Mouse (Mus musculus) myocyte (in vitro differentiated cells): ENCODE data around the gene Olfr812. TPM values are rescaled to one million over a fixed set of nuclear protein-coding genes. Genes with fewer than 3 reads are reported as not detected.

Source experiments
- H3K27me3 ChIP-seq: one replicate; pipeline ENCODE4 v1.6.1; 2011; ENCODE audit not compliant: control insufficient read depth, insufficient read depth, insufficient read length
- H3K36me3 ChIP-seq: one replicate; pipeline ENCODE4 v1.6.1; 2011; ENCODE audit not compliant: control insufficient read depth, insufficient read depth
- H3K4me2 ChIP-seq: one replicate; pipeline ENCODE4 v1.6.1; 2011; ENCODE audit warnings: low read depth, control low read depth
- H3K4me3 ChIP-seq: one replicate; pipeline ENCODE4 v1.5.1; 2011; ENCODE audit warnings: mild to moderate bottlenecking, control low read depth, moderate library complexity
- H3K79me2 ChIP-seq: one replicate; pipeline ENCODE4 v1.6.1; 2011; ENCODE audit not compliant: control insufficient read depth, insufficient read depth
- H3ac ChIP-seq: one replicate; pipeline ENCODE4 v1.6.1; 2011; ENCODE audit not compliant: control insufficient read depth, insufficient read length
- CEBPB ChIP-seq: IDR thresholded peaks from 2 replicates; pipeline ENCODE4 v1.6.1; 2011; ENCODE audit warnings: mild to moderate bottlenecking, moderate library complexity; ENCODE audit not compliant: poor library complexity, insufficient read depth, severe bottlenecking
- E2F4 ChIP-seq: IDR thresholded peaks from one replicate; pipeline ENCODE4 v1.6.1; 2011; ENCODE audit warnings: mild to moderate bottlenecking, control low read depth, moderate library complexity; ENCODE audit not compliant: insufficient read depth
- MAX ChIP-seq: IDR thresholded peaks from one replicate; pipeline ENCODE4 v1.6.1; 2011; ENCODE audit warnings: low read depth, mild to moderate bottlenecking, control low read depth
- MYOD1 ChIP-seq, 3 experiments: IDR thresholded peaks; one replicate each; pipeline ENCODE4 v1.6.1; 2011; ENCODE audit warnings: control low read depth in 2 of 3, low read depth in 2 of 3, mild to moderate bottlenecking in 2 of 3, moderate library complexity in 1 of 3; ENCODE audit not compliant: insufficient read length in 2 of 3, control insufficient read depth in 1 of 3
- MYOG ChIP-seq, 3 experiments: IDR thresholded peaks; one replicate each; pipeline ENCODE4 v1.6.1; 2011; ENCODE audit warnings: control low read depth in 2 of 3, low read depth in 2 of 3, mild to moderate bottlenecking in 2 of 3; ENCODE audit not compliant: insufficient read length in 2 of 3, control insufficient read depth in 1 of 3, insufficient read depth in 1 of 3
- POLR2A ChIP-seq: IDR thresholded peaks from one replicate; pipeline ENCODE4 v1.6.1; 2011; ENCODE audit warnings: low read depth, mild to moderate bottlenecking, control low read depth, moderate library complexity; ENCODE audit not compliant: insufficient read length
- POLR2AphosphoS2 ChIP-seq: IDR thresholded peaks from one replicate; pipeline ENCODE4 v1.6.1; 2011; ENCODE audit warnings: low read depth, control low read depth; ENCODE audit not compliant: insufficient read length
- REST ChIP-seq: IDR thresholded peaks from one replicate; pipeline ENCODE4 v1.6.1; 2011; ENCODE audit warnings: mild to moderate bottlenecking, control low read depth, moderate library complexity; ENCODE audit not compliant: insufficient read depth, insufficient read length
- SRF ChIP-seq: IDR thresholded peaks from one replicate; pipeline ENCODE4 v1.6.1; 2011; ENCODE audit warnings: low read depth; ENCODE audit not compliant: control insufficient read depth, insufficient read length
- TCF12 ChIP-seq: IDR thresholded peaks from one replicate; pipeline ENCODE4 v1.6.1; 2011; ENCODE audit warnings: mild to moderate bottlenecking, control low read depth; ENCODE audit not compliant: poor library complexity, insufficient read depth, severe bottlenecking
- TCF3 ChIP-seq: IDR thresholded peaks from one replicate; pipeline ENCODE4 v1.6.1; 2011; ENCODE audit warnings: low read depth, control low read depth; ENCODE audit not compliant: insufficient read length
- USF1 ChIP-seq: IDR thresholded peaks from one replicate; pipeline ENCODE4 v1.6.1; 2011; ENCODE audit warnings: low read depth, mild to moderate bottlenecking, control low read depth, moderate library complexity
- polyA plus RNA-seq: library from polyadenylated mRNA; unstranded; fragments of >200 nt; fragmentation: generic; extraction: Trizol; gene quantifications from one replicate; pipeline ENCODE4 v1.2.1, GENCODE M21; 2012; ENCODE audit warnings: missing spikeins

Gene Olfr812
- polyA plus RNA-seq, 1 experiment = not detected

- TF ChIP-seq SRF = no peak
- TF ChIP-seq E2F4 = no peak
- no peak for TF ChIP-seq POLR2A
- TF ChIP-seq TCF3 = no peak
- no peak for TF ChIP-seq TCF12
- no peak for TF ChIP-seq MAX
- TF ChIP-seq MYOD1 (IDR thresholded peaks at IDR 0.05; ENCODE audit: control insufficient read depth in 1 of 3, insufficient read length in 2 of 3, low read depth in 2 of 3) = no peak
- TF ChIP-seq USF1 = no peak
- no peak for TF ChIP-seq POLR2AphosphoS2
- TF ChIP-seq CEBPB = no peak
- no peak for TF ChIP-seq MYOG (IDR thresholded peaks at IDR 0.05; ENCODE audit: control insufficient read depth in 1 of 3, insufficient read depth in 1 of 3, insufficient read length in 2 of 3, low read depth in 2 of 3)
- no peak for TF ChIP-seq REST
- Histone ChIP-seq H3K36me3 (no peaks in the 10 kb centered on the region), H3K79me2 (no peaks in the 10 kb centered on the region), H3K27me3 (no peaks in the 10 kb centered on the region), H3ac (no peak within 1 kb of the TSS), H3K4me2 (no peak within 1 kb of the TSS), H3K4me3 (no peak within 1 kb of the TSS)
Observed at GRCm38 (mm10) chr10:129804296-129804695, 41.6 kb downstream of the Olfr812 start, which contains the start of gene Olfr811. TSS of gene Olfr811 (minus strand) at chr10:129804396.

DNA sequence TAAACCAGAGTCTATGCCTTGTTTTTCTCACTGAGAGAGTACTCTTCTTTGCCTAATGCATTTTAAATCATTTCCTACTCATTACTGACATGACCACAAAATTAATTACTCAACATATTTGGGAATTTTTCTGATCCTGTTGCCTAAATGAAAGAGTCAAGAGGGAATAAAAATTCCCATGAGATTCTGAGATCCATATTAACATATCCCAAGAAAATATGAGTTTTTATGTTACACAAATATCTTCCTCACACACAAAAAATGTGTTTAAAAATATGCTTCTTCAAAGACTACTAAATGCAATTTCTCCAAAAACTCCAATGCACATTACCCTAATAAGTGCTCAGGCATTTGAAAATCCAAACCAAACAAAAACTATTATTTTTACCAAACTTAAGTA is 51.1 kb downstream of the Olfr812 start, which contains the start of gene Olfr810:
Gene Olfr810, minus strand, starts transcription at position 101 of the 400 bp plus-strand sequence.
- TF ChIP-seq MYOD1 (IDR thresholded peaks at IDR 0.05; ENCODE audit: control insufficient read depth in 1 of 3, insufficient read length in 2 of 3, low read depth in 2 of 3) (no peak), MAX (no peak), TCF12 (no peak), POLR2AphosphoS2 (no peak), USF1 (no peak), MYOG (IDR thresholded peaks at IDR 0.05; ENCODE audit: control insufficient read depth in 1 of 3, insufficient read depth in 1 of 3, insufficient read length in 2 of 3, low read depth in 2 of 3) (no peak), REST (no peak), TCF3 (no peak)
- Histone ChIP-seq H3ac (no peak within 1 kb of the TSS), H3K4me3 (no peak within 1 kb of the TSS), H3K36me3 (no peaks in the 10 kb centered on the region), H3K79me2 (no peaks in the 10 kb centered on the region), H3K27me3 (no peaks in the 10 kb centered on the region), H3K4me2 (peak within 1 kb of the TSS; percentile 4)

Other genes with a start within 250 kb of the Olfr812 start
- not detected for gene Olfr796, start 233.5 kb downstream of the Olfr812 start, polyA plus RNA-seq
- gene Olfr798, start 218.2 kb downstream of the Olfr812 start, polyA plus RNA-seq = not detected
- not detected for gene Olfr799, start 208.6 kb downstream of the Olfr812 start, polyA plus RNA-seq
- not detected for gene Olfr800, start 188.4 kb downstream of the Olfr812 start, polyA plus RNA-seq
- not detected for gene Olfr801, start 172.2 kb downstream of the Olfr812 start, polyA plus RNA-seq
- not detected for gene Olfr802, start 157.9 kb downstream of the Olfr812 start, polyA plus RNA-seq
- not detected for gene Olfr803, start 151.8 kb downstream of the Olfr812 start, polyA plus RNA-seq
- gene Olfr804, start 142.9 kb downstream of the Olfr812 start, polyA plus RNA-seq = not detected
- gene Olfr805, start 116.7 kb downstream of the Olfr812 start, polyA plus RNA-seq = 0.08 TPM
- not detected for gene Olfr806, start 104.2 kb downstream of the Olfr812 start, polyA plus RNA-seq
- gene Olfr807, start 88.3 kb downstream of the Olfr812 start, polyA plus RNA-seq = not detected
- gene Olfr808, start 80.6 kb downstream of the Olfr812 start, polyA plus RNA-seq = not detected
- gene Olfr809, start 71.5 kb downstream of the Olfr812 start, polyA plus RNA-seq = not detected
- 0.04 TPM for gene Olfr810, start 51.2 kb downstream of the Olfr812 start, polyA plus RNA-seq
- gene Olfr811, start 41.7 kb downstream of the Olfr812 start, polyA plus RNA-seq = not detected
- not detected for gene Olfr813, start 9.3 kb upstream of the Olfr812 start, polyA plus RNA-seq
- not detected for gene Olfr814, start 33.8 kb upstream of the Olfr812 start, polyA plus RNA-seq
- not detected for gene Olfr815, start 59.8 kb upstream of the Olfr812 start, polyA plus RNA-seq
- not detected for gene Olfr816, start 69.5 kb upstream of the Olfr812 start, polyA plus RNA-seq
- not detected for gene Olfr818, start 103.0 kb upstream of the Olfr812 start, polyA plus RNA-seq
- not detected for gene Olfr819, start 121.2 kb upstream of the Olfr812 start, polyA plus RNA-seq
- gene Olfr247, start 130.0 kb upstream of the Olfr812 start, polyA plus RNA-seq = not detected
- not detected for gene Gm10310, start 139.0 kb upstream of the Olfr812 start, polyA plus RNA-seq
- gene Olfr820, start 166.5 kb upstream of the Olfr812 start, polyA plus RNA-seq = not detected
- not detected for gene Olfr821, start 184.3 kb upstream of the Olfr812 start, polyA plus RNA-seq
- not detected for gene Olfr822, start 225.1 kb upstream of the Olfr812 start, polyA plus RNA-seq